Mouse (Mus musculus) NIH3T3 (cell line): Measurements from ENCODE around the gene 8030474K03Rik.
"Not testable (repeated sequence)": the region's sequence is repeated elsewhere in the genome, so short reads cannot be mapped to it uniquely, and the experiment has no call there.

Experiments used
- DNase-seq: peaks from one replicate; pipeline ENCODE4 v3.0.0-alpha.2; 2012; ENCODE audit warnings: low read depth

Gene 8030474K03Rik

DNA sequence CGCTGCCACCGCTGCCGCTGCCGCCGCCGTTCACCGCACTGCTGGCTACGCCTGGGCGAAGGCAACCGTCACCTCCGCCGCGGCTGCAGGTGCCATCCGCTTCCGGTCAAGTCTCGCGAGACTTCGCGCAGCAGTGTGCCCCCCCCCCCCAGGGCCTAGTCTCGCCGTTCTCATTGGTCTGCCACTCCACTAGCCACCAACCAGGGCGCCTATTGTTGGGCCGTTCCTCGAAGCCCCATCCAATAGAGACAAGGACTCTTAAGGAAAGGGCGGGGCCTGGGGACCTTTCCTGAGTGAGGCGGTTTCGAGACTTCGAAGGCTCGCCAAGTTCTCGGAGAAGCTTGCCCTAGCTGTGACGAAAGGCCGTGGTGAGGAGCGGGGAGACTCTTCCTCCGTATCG is at the start of gene 8030474K03Rik, which contains the start of gene Gm4779:
Gene 8030474K03Rik (plus strand): TSS at position 315 of the 400 bp plus-strand sequence.
Gene Gm4779 (minus strand): TSS at position 82 of the 400 bp plus-strand sequence.
- no peak for DNase-seq

DNA sequence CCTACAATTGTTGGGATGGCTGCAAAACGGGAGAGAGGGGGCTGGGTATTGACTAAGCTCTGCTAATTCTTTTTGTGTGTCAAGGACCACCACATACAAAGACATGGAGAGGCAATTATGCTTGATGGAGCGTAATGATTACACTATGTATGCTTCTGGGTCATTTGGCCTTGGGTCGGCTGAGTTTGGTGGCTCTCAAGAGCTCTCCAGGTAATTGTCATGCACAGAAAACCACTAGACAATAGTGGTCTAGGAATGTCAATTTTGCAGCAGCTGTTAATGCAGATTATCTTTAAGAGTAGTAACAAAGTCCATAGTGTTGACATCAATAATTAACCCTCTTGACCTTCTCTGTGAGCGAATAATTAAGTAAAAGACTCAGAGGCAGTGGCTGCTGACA is 44.3 kb upstream of the 8030474K03Rik start:
- DNase-seq: no peak

DNA sequence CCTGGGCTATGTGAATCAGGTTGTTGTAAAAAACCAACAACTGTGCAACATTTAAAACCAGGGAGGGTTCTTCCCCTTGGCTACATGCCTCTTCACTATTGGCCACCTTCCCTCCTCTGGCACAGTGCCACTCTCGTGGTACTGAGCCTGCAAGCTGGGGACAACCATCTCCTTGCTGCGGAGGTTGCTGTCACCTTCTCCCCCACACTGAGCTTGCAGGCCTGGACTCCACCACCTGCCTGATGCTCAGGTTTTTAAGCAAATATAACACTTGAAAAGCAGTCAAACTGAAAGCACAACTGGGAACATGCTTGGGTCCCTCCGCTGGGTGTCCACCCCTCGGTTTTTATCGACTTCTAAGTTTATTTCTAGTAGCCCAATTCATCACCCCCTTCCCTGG is 40.0 kb upstream of the 8030474K03Rik start:
- peak; percentile 6 for DNase-seq

DNA sequence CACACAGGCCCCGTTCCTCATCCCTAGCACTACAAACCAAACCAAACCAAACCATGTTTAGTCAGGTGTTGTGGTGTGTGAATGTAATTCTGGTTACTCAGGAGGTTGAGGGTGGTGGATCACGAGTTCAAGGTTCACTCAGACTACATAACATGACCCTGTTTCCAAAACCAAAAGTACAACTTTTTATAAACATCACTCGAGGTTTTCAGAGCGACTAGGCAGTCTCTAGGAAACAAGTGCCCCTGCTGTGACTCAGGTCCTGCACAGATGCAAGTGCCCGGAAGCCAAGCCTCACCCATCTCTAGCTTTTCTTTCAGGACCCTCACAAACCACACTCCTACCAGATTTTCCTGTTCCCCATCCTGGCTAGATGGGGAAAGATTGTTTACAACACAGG is 29.8 kb upstream of the 8030474K03Rik start:
- no peak for DNase-seq

DNA sequence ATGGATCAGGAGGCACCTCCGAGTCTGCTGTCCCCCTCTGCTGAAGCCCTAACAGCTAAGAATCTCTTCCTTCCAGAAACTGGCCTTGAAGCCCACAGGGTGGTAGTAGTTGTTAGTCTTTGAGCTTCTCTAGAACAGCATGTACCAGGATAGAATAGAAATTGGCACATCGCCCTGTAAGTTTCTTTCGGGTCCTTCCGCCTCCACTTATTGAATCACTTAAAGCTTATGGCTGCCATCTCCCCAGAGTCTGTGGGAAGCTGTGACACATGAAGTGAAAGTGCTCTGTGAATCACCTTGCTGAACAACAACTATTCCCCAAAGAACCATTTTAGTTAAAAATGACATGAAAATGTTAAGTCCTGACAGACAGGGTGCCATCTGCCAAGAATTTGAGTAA is 29.3 kb upstream of the 8030474K03Rik start:
- DNase-seq: no peak

DNA sequence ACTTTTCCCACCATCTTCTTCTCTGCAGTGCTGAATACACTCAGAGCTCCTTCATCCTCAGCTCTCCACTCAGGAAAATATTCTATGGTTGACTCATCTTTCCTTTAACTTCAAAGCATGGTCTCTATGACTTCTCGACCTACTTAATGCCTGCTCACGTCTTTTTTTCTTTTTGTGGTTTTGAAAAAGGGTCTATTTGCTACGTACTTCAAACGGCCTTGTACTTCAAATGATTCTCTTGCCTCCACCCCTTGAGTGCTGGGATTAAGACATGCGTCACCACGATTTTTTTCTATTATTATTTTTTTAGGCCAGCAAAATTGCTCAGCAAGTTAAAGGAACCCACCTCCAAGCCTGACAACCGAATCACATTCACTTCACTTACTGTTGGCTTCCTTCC is 27.2 kb upstream of the 8030474K03Rik start:
- DNase-seq: no peak

DNA sequence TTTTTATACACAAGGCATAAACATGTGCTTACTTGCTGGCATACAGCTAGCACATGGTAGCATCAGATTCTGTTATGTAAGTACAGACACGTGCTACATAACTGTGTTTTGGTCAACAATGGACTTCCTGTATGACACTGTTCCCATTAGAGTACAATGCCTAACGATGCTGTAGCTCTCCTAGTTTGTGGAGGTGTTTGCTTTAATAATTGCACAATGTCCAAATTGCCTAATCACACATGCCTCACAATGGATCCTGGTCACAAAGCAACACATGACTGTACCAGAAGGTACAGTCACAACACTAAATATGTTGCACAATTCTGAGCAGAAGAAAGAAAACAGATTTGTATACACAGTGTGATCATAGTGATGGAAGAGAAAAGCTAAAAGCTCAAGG is 25.0 kb upstream of the 8030474K03Rik start:
- no peak for DNase-seq

DNA sequence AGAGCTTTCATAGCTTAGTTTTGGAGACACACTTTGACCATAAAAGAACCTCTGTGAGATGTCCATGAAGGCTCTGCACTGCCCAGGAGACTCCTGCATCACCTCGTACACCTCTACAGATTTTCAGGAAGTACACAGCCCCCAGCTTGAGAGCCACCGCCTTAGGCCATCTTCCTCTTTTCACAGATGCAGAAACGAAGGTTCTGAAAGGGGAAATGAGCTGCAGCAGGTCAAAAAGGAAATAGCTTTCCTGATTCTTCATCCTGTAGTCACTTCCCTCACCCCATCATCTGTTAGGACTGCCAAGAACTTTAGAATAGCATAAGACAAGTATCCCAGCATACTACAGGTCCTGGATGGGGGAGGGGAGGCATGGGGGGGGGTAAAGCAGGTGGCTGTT is 24.1 kb upstream of the 8030474K03Rik start:
- DNase-seq: no peak

DNA sequence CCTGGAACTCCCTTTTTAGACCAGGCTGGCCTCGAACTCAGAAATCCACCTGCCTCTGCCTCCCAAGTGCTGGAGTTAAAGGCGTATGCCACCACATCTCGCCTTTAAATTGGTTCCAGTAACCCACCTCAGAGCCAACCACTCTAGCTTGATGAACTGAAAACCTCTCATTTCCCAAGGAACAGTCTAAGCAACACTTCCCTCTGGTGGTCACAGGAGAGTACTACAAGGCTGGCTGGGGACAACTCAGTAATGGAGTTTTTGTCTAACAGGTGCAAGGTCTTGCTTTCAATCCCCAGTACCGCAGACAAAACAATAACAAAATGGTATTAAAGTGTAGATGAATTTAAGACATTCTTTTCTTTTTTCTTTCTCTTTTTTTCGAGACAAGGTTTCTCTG is 22.4 kb upstream of the 8030474K03Rik start:
- DNase-seq: peak; percentile 69

DNA sequence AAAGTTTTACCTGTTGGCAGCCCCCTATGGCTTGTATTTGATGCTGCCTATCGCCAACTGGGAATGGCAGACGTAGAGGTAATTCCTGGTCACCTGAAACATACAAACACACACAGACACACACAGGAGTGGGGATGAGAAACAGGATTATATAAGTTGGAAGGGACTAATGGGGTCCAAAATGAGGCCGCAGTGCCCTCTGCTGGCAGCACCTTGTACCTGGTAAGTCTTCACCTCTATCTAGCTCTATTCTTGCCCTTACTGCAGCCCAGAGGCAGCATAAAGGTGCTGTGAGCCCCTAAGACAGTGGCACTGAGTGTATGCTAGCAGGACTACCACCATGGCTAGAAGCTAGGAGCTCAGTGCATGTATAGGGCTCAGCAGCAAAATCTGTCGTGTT is 2.9 kb upstream of the 8030474K03Rik start:
- peak; percentile 66 for DNase-seq

DNA sequence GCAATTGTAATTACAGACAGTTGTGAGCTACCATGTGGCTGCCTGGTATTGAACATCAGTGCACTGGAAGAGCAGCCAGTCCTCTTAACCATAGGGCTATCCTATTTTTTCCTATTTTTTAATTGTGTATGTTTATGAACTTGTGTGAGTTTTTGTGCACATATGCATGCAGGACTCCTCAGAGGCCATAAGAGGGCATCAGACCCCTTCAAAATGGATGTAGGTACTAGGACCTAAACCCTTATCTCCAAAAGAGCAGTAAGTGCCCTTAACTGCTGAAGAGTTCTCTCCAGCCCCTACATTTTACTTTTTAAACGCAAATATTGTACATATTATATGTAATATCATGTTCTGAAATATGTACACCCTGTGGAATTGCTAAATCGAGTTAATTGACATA is 11.1 kb downstream of the 8030474K03Rik start:
- DNase-seq: peak; percentile 62

DNA sequence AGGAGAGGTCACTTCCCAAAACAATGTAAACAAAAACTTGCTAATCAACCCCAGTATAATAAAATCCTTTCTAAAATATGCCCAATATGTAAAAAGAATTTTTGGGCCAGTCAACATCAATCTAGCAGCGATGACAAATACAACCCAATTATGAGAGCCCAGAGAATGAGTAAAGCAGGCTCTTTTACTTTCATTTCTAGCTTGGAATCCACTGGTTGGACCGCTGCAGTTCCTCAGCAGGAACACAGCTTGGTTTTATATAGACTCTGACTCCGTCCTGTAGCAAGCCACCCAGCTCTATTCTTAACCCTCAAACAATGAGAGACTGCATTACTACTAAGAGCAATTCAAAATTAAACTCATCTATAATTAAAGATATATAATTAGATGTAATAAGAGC is 17.3 kb downstream of the 8030474K03Rik start:
- no peak for DNase-seq

DNA sequence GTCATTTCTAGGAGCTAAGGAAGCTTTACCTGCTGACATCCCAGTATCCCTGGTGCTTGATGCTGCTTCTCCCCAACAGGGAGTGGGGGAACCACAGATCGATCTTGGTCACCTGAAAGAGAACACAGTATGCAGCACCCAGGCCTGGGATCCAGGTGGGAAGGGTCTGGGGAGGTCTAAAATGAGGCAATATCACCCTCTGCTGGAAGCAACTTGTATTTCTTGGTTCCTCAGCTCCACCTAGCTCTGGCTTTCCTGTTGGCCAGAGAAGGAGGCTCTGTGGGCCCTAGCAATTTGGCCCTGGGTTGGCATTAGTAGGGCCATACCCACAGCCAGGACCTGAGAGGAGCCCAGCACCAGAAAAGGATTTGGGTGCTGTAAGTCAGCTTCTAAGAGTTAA is 24.7 kb downstream of the 8030474K03Rik start:
- DNase-seq: peak; percentile 20

DNA sequence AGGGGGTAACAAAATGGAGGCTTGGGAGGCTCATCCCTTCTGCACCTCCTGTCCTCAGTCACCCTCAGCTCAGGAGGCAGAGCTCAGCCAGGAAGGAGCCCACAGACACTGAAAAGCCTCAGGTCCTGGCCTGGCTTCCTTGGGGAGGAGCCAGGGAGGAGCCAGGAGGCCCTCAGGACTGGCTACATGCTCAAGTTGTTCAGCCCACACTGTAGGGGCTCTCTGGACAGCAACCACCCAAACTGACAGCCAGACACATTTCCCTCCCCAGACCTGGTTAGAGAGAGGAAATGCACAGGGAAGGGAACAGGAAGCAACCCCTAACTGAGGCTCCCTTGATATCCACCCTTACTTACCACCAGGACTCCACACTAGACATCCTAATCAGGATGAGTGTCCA is 25.5 kb downstream of the 8030474K03Rik start:
- DNase-seq: not testable (repeated sequence)

DNA sequence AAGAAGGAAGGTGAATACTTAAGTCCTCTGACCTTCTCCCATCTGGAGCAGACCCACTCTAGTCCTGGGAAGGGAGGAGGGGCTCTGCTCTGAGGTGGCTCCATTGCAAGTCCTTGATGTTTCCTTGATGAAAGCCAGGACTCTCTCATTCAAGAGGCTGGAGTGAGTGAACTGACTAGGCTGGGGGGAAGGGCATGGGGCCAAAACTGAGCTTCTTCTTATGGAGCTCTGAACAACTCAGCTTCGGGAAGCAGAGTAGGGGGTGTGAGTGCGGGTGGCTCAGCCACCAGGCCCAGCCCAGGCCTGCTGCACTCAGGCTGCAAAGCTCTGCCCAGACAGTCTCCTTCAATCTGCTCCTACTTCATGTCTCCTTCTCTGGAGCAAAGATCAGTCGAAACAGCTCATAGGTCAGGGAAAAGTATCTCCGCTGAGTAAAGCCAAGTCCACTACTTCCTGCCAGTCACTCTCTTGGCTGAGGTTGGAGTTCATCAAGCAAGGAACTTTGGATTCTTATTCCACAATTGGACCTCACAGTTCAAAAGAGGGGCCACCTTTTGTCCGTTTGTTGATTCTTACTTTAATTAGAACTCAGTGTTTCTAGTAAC is 52.8 kb downstream of the 8030474K03Rik start:
- no peak for DNase-seq
